Comparison of ENCODE assay signal across 8 mouse cellular contexts in genomic region chr3:35340525-35340924, GRCm38 (mm10).
A peak's percentile ranks its signal among the peaks of the same experiment; 100 is the strongest.
DNase-seq lines count a peak whose midpoint lies in the region; ATAC-seq and TF ChIP-seq lines count a peak whose summit lies in the region.

No protein-coding gene starts in this region.

- H3K4me2 ChIP-seq in intestine, postnatal 0 days (replicated peaks; ENCODE audit: low read depth) = peak overlapping the region; percentile 58
- H3K4me2 ChIP-seq in neural tube, embryonic 13.5 days = peak overlapping the region; percentile 73

- peak in 1 of 2 experiments; percentile 12 for DNase-seq in left cerebral cortex, adult 2 months (ENCODE audit: extremely low spot score in 1 of 2, low spot score in 2 of 2)
- no peak for DNase-seq in left cerebral cortex, adult 8-10 months (ENCODE audit: low spot score in 2 of 2)
- DNase-seq in adrenal gland, adult (ENCODE audit: inconsistent age in 2 of 2, low spot score in 1 of 2) = no peak
- no peak for DNase-seq in urinary bladder, adult 18-20 months (ENCODE audit: low spot score in 2 of 2)
- DNase-seq in c-Kit-positive CD71-positive TER-119-positive erythroid progenitor cells, embryonic 14.5 days (ENCODE audit: low spot score) = no peak

- H3K4me1 ChIP-seq in embryonic fibroblast, embryonic 13.5 days (ENCODE audit: control insufficient read depth, insufficient read depth, low read length) = no peaks in the 10 kb centered on the region
- H3K4me1 ChIP-seq in intestine, postnatal 0 days (replicated peaks; ENCODE audit: control insufficient read depth, insufficient read depth, low read length) = no peaks in the 10 kb centered on the region
- H3K4me1 ChIP-seq in neural tube, embryonic 13.5 days (replicated peaks) = peaks cover 37% of the 10 kb centered on the region

- intact Hi-C loops in left cerebral cortex, adult 2 months (cut with DNase I) = loop anchor here (5.0 to 10.0 kb wide), 5 partner anchors 62 to 1106 kb away; no protein-coding TSS in a partner anchor

- H3K27me3 ChIP-seq in intestine, postnatal 0 days (replicated peaks; ENCODE audit: control insufficient read depth, insufficient read depth, low read length) = no peaks in the 10 kb centered on the region
- H3K27me3 ChIP-seq in neural tube, embryonic 13.5 days = no peaks in the 10 kb centered on the region

- ATAC-seq in intestine, postnatal 0 days = no peak
- ATAC-seq in neural tube, embryonic 13.5 days (ENCODE audit: low read depth) = peak; percentile 42

- no peak for TF ChIP-seq POLR2A in embryonic fibroblast, embryonic 13.5 days (IDR thresholded peaks at IDR 0.05; ENCODE audit: low read depth, low read length)

- H3K9ac ChIP-seq in intestine, postnatal 0 days (ENCODE audit: low read depth, low read length) = no peak overlapping the region
- H3K9ac ChIP-seq in neural tube, embryonic 13.5 days = peak overlapping the region; percentile 65

- H3K9me3 ChIP-seq in intestine, postnatal 0 days (ENCODE audit: control insufficient read depth) = no peaks in the 10 kb centered on the region
- H3K9me3 ChIP-seq in neural tube, embryonic 13.5 days = no peaks in the 10 kb centered on the region

- 17% methylated on average over 10 of the region's 10 CpGs for WGBS in intestine, postnatal 0 days
- under 1% methylated on average over 10 of the region's 10 CpGs for WGBS in neural tube, embryonic 13.5 days

- no peaks in the 10 kb centered on the region for H3K36me3 ChIP-seq in intestine, postnatal 0 days (ENCODE audit: control insufficient read depth, insufficient read depth)
- H3K36me3 ChIP-seq in neural tube, embryonic 13.5 days = no peaks in the 10 kb centered on the region

- peak overlapping the region; percentile 24 for H3K4me3 ChIP-seq in left cerebral cortex, adult 2 months
- H3K4me3 ChIP-seq in embryonic fibroblast, embryonic 13.5 days (ENCODE audit: insufficient read depth, low read length) = peak overlapping the region; percentile 13
- H3K4me3 ChIP-seq in intestine, postnatal 0 days (ENCODE audit: low read depth, low read length) = peak overlapping the region; percentile 27
- H3K4me3 ChIP-seq in neural tube, embryonic 13.5 days = peak overlapping the region; percentile 42

- H3K27ac ChIP-seq in left cerebral cortex, adult 2 months = peak overlapping the region; percentile 76
- H3K27ac ChIP-seq in embryonic fibroblast, embryonic 13.5 days (ENCODE audit: insufficient read depth, low read length) = no peak overlapping the region
- H3K27ac ChIP-seq in intestine, postnatal 0 days (ENCODE audit: low read depth, low read length) = no peak overlapping the region
- peak overlapping the region; percentile 88 for H3K27ac ChIP-seq in neural tube, embryonic 13.5 days (replicated peaks)

- no peak for TF ChIP-seq CTCF in left cerebral cortex, adult 2 months (IDR thresholded peaks at IDR 0.05)
- TF ChIP-seq CTCF in embryonic fibroblast, embryonic 13.5 days (IDR thresholded peaks at IDR 0.05; ENCODE audit: borderline replicate concordance, insufficient read depth, low read length) = no peak
- TF ChIP-seq CTCF in intestine, postnatal 0 days (IDR thresholded peaks at IDR 0.05; ENCODE audit: low read depth) = no peak

Comparison
In these comparisons a context has a peak if more than half of its experiments do, and no peak if none do; other contexts are left out.
1. H3K27ac ChIP-seq: peak in left cerebral cortex, adult 2 months (single experiment) and neural tube, embryonic 13.5 days (single experiment); none in embryonic fibroblast, embryonic 13.5 days (single experiment) and intestine, postnatal 0 days (single experiment).
2. Peak in every context shown above with its lines, with median percentiles within 50 percentile points of each other: H3K4me3 ChIP-seq.